Mouse (Mus musculus) bone marrow macrophage, adult 2 months (primary cell): ENCODE results near the gene Gins2.

Experiments
- CTCF ChIP-seq: IDR thresholded peaks from 2 replicates; pipeline ENCODE4 v1.5.1; 2012; ENCODE audit warnings: low read depth, mild to moderate bottlenecking, low read length, moderate library complexity
- POLR2A ChIP-seq: IDR thresholded peaks from 2 replicates; pipeline ENCODE4 v1.6.1; 2012; ENCODE audit warnings: mild to moderate bottlenecking, low read depth, low read length, borderline replicate concordance

DNA sequence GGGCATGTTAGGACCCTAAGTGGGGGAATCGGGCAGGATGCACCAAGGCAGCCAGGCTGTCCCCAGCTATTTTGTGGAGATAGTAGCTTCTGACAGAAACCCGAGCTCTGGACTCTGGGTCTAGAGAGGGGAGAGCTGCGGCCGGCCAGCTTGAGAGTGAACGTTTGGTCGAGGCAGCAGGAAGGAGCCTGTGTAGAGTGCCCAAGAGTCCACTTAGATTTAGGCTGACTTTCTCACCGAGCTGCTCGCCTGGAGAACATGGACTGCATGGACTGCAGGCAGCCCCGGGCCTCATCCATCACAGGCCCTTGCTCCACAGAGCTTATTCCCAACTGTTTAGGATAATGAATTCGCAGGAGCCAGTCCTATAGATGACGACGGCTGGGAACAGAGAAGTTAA, 38.7 kb downstream of the Gins2 start:
- TF ChIP-seq CTCF: no peak
- TF ChIP-seq POLR2A: no peak
